Mouse (Mus musculus): ENCODE data around the gene Rpp25l. TPM values are rescaled to one million over a fixed set of nuclear protein-coding genes. Genes with fewer than 3 reads are reported as not detected.
A peak's percentile ranks its signal among the peaks of the same experiment; 100 is the strongest.

Rpp25l gene
- polyA plus RNA-seq, 1 experiment from 2014 or later: 47.4 TPM

DNA sequence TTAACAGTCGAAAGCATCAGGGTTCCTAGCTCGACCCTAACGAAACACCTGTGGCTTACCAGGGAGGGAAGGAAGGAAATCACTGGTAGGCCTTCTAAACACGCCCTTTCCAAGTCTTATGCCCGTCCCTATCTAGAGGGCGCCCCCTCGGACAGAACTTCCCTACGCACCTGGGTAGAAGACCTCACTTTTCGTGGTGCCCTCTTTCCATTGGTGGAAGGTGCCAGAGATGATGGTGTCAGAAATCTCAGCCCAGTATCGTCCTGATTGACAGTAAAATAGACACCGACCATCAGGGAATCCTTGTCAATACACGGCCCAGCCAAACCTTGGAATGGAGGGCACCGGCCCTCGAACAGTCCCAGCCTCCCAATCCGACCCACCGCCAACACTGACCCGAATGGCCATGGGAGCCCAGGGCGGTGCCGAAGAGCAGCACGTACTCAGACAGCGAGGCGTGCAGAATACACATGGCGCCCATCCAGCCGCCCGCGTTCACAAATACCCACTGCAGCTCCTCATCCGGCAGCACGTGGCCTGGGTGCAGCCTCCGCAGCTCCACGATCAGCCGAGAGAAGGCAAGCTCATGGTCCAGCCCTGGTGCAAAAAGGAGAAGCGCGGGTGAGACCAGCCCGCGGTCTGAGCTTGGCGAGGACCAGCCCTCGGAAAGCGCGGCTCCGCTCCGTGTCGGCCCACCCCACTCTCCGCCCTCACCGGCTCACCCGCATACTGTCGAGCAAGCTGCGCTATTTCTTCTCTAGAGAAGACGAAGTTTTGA is 27.2 kb upstream of the Rpp25l start:
- H3K27ac ChIP-seq (ENCODE audit: low read depth, low read length): peak overlapping the region; percentile 82
- H3K27me3 ChIP-seq (replicated peaks; ENCODE audit: control insufficient read depth, insufficient read depth, low read length): no peaks in the 10 kb centered on the region
- peak overlapping the region; percentile 57 for H3K9ac ChIP-seq (ENCODE audit: low read depth, low read length)
- peaks cover 7% of the 10 kb centered on the region; the same call in 1 of the 2 replicates for H3K36me3 ChIP-seq (ENCODE audit: control insufficient read depth, insufficient read depth)
- TF ChIP-seq CTCF (IDR thresholded peaks at IDR 0.05; ENCODE audit: low read depth): peak; percentile 45
- peaks cover 8% of the 10 kb centered on the region; the same call in 1 of the 2 replicates for H3K4me1 ChIP-seq (replicated peaks; ENCODE audit: control insufficient read depth, insufficient read depth, low read length)
- ATAC-seq: peak; percentile 65
- H3K4me3 ChIP-seq (ENCODE audit: low read depth, low read length): peak overlapping the region; percentile 63
- no peaks in the 10 kb centered on the region for H3K9me3 ChIP-seq (ENCODE audit: control insufficient read depth)
- WGBS: under 1% methylated on average over 46 of the region's 48 CpGs
- peak overlapping the region; percentile 96 for H3K4me2 ChIP-seq (replicated peaks; ENCODE audit: low read depth)

DNA sequence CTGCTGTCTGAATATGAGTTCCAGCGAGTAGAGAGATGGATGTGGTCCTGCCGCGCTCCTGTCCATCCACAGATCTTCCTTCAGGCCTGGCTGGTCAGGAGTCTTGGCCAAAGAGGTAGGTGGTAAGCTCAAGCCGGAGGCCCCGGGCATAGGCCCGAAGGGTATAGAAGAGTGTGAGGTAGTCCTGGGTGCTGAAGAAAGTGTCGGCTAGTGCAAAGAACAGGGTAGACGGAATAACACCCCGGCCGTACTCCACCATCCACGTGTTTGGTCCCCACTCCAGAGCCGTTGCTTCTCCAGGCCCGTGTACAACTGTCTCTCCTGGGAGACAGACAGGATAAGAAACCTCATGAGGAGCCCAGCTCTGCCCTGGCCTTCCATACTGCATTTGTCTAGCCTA is 25.9 kb upstream of the Rpp25l start:
- H3K27ac ChIP-seq (ENCODE audit: low read depth, low read length): no peak overlapping the region
- H3K4me2 ChIP-seq (replicated peaks; ENCODE audit: low read depth): peak overlapping the region; percentile 96; the same call in 1 of the 2 replicates
- peaks cover 8% of the 10 kb centered on the region; the same call in 1 of the 2 replicates for H3K4me1 ChIP-seq (replicated peaks; ENCODE audit: control insufficient read depth, insufficient read depth, low read length)
- WGBS: 97% methylated on average over 13 of the region's 13 CpGs
- H3K4me3 ChIP-seq (ENCODE audit: low read depth, low read length): no peak overlapping the region
- H3K27me3 ChIP-seq (replicated peaks; ENCODE audit: control insufficient read depth, insufficient read depth, low read length): no peaks in the 10 kb centered on the region
- TF ChIP-seq CTCF (IDR thresholded peaks at IDR 0.05; ENCODE audit: low read depth): no peak
- H3K9me3 ChIP-seq (ENCODE audit: control insufficient read depth): no peaks in the 10 kb centered on the region
- H3K9ac ChIP-seq (ENCODE audit: low read depth, low read length): 0 out of 2 replicates have a peak overlapping the region, but pooled peaks have one; percentile 17
- peaks cover 7% of the 10 kb centered on the region; the same call in 1 of the 2 replicates for H3K36me3 ChIP-seq (ENCODE audit: control insufficient read depth, insufficient read depth)
- no peak for ATAC-seq

DNA sequence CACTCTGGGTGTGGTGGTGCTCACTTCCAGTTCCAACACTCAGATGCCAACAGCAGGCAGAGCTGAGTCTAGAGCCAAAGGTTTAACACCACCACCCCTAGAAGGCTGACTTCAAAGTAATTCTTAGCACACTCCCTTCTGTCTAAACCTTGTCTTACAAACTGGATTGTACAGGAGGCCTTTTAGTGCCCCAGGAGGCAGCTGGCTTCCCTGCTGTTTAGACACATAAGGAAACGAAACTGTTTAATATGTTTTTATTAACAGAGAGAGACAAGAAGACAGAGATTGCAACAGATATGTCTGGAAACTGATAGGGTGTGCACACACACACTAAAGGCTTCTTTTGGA is 24.9 kb upstream of the Rpp25l start:
- 0 out of 2 replicates have a peak overlapping the region, but pooled peaks have one; percentile 9 for H3K4me2 ChIP-seq (replicated peaks; ENCODE audit: low read depth)
- H3K4me3 ChIP-seq (ENCODE audit: low read depth, low read length): no peak overlapping the region
- no peaks in the 10 kb centered on the region for H3K9me3 ChIP-seq (ENCODE audit: control insufficient read depth)
- ATAC-seq: peak; percentile 56
- 0 out of 2 replicates have a peak, but pooled peaks cover 2% of the 10 kb centered on the region for H3K27me3 ChIP-seq (replicated peaks; ENCODE audit: control insufficient read depth, insufficient read depth, low read length)
- 35% methylated on average over 1 of the region's 1 CpGs for WGBS
- H3K4me1 ChIP-seq (replicated peaks; ENCODE audit: control insufficient read depth, insufficient read depth, low read length): peaks cover 8% of the 10 kb centered on the region; the same call in 1 of the 2 replicates
- H3K9ac ChIP-seq (ENCODE audit: low read depth, low read length): no peak overlapping the region
- peaks cover 7% of the 10 kb centered on the region; the same call in 1 of the 2 replicates for H3K36me3 ChIP-seq (ENCODE audit: control insufficient read depth, insufficient read depth)
- peak overlapping the region; percentile 35; the same call in 1 of the 2 replicates for H3K27ac ChIP-seq (ENCODE audit: low read depth, low read length)
- TF ChIP-seq CTCF (IDR thresholded peaks at IDR 0.05; ENCODE audit: low read depth): no peak

DNA sequence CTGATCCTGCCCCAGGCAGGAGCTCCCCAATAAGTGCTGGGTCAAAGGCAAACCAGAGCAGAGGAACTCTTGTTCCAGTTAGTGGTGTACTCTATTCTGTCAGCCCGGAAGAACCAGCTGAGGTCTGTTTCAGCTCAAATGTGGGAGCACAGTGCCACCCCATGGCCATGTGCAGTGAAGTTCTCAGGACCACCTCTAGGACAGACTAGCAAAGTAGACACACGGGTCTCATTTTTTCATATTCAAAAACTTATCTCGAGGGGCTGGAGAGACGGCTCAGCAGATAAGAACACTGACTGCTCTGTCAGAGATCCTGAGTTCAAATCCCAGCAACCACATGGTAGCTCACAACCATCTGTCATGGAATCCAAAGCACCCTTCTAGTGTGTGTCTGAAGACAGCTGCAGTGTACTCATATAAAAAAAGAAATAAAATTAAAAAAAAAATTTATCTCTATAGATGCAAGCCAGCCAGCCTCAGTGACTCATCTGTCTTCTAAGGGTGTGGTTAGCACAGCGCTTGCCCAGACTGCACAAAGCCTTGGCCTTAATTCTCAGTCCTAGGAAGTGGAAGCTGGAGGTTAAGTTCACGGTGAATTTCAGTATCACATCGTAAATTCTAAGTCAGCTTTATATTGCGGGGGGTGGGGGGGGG is 24.4 kb upstream of the Rpp25l start:
- H3K27ac ChIP-seq (ENCODE audit: low read depth, low read length): no peak overlapping the region; the same call in 1 of the 2 replicates
- ATAC-seq: peak; percentile 43
- 19% methylated on average over 8 of the region's 8 CpGs for WGBS

DNA sequence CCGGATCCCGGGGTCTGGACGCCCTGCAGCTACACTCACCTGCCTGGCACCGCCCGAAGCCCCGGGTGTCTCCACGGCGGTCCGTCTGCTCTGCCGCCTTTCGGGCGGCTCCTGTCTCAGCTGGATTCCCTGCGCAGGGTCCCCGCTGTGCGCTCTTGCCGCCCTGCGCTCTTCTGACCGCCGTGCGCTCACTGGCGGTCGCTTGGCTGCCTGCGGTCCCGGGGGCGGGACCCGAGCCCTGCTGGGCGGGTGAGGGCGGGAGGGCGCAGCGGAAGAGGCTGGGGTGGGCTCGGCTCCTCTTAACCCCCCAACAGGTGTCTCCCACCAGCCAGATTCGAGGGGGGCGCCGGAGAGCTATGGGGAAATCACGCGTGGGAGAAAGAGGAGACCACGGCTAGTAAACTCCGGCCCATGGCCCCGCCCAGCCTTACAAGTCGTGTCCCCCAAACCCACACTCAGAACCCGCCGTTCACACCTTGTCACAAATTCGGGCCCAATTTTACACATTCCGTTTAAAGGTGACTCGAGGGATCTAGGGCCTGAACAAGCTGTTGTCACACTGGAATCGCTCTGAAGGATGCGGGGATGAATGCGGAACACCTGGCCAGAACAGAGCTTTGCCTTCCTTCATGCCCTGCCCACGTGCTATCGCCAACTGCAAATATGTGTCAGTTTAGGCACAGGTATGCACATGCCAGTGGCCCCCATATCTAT is 17.9 kb upstream of the Rpp25l start, which contains the start of gene Arid3c:
Gene Arid3c, minus strand, starts transcription at position 91 of the 714 bp plus-strand sequence.
- H3K27me3 ChIP-seq (replicated peaks; ENCODE audit: control insufficient read depth, insufficient read depth, low read length): peaks cover 52% of the 10 kb centered on the region
- peak within 1 kb of the TSS; percentile 66 for H3K4me2 ChIP-seq (replicated peaks; ENCODE audit: low read depth)
- 1% methylated on average over 50 of the region's 50 CpGs for WGBS
- no peaks in the 10 kb centered on the region for H3K4me1 ChIP-seq (replicated peaks; ENCODE audit: control insufficient read depth, insufficient read depth, low read length)
- H3K27ac ChIP-seq (ENCODE audit: low read depth, low read length): no peak within 1 kb of the TSS
- no peaks in the 10 kb centered on the region for H3K36me3 ChIP-seq (ENCODE audit: control insufficient read depth, insufficient read depth)
- peak; percentile 51; the same call in 1 of the 2 replicates for ATAC-seq
- no peaks in the 10 kb centered on the region for H3K9me3 ChIP-seq (ENCODE audit: control insufficient read depth)
- H3K9ac ChIP-seq (ENCODE audit: low read depth, low read length): 0 out of 2 replicates have a peak within 1 kb of the TSS, but pooled peaks have one; percentile 11
- no peak for TF ChIP-seq CTCF (IDR thresholded peaks at IDR 0.05; ENCODE audit: low read depth)
- H3K4me3 ChIP-seq (ENCODE audit: low read depth, low read length): peak within 1 kb of the TSS; percentile 40

More for the DNA sequence above, 24.4 kb upstream of the Rpp25l start:
- Histone ChIP-seq H3K9me3 (ENCODE audit: control insufficient read depth) (no peaks in the 10 kb centered on the region), H3K4me3 (ENCODE audit: low read depth, low read length) (no peak overlapping the region), H3K36me3 (ENCODE audit: control insufficient read depth, insufficient read depth) (peaks cover 7% of the 10 kb centered on the region; the same call in 1 of the 2 replicates), H3K9ac (ENCODE audit: low read depth, low read length) (no peak overlapping the region), H3K4me1 (replicated peaks; ENCODE audit: control insufficient read depth, insufficient read depth, low read length) (peaks cover 8% of the 10 kb centered on the region; the same call in 1 of the 2 replicates), H3K27me3 (replicated peaks; ENCODE audit: control insufficient read depth, insufficient read depth, low read length) (peaks cover 3% of the 10 kb centered on the region; the same call in 1 of the 2 replicates), H3K4me2 (replicated peaks; ENCODE audit: low read depth) (0 out of 2 replicates have a peak overlapping the region, but pooled peaks have one; percentile 9)
- TF ChIP-seq CTCF (IDR thresholded peaks at IDR 0.05; ENCODE audit: low read depth): peak; percentile 90
